Mouse (Mus musculus): ENCODE results near the gene Pitpnc1. TPM values are rescaled to one million over a fixed set of nuclear protein-coding genes. Genes with fewer than 3 reads are reported as not detected.

Pitpnc1 gene
- polyA plus RNA-seq, 1 experiment from 2014 or later, result 20.8 TPM

- 88% methylated on average over 10 of the region's 10 CpGs for WGBS
- H3K4me3 ChIP-seq (ENCODE audit: low read length), result no peak overlapping the region
- peaks cover 13% of the 10 kb centered on the region for H3K36me3 ChIP-seq (ENCODE audit: control insufficient read depth, insufficient read depth)
- peaks cover 5% of the 10 kb centered on the region for H3K9me3 ChIP-seq (replicated peaks; ENCODE audit: control insufficient read depth, low read length)
- no peak for ATAC-seq (replicated peaks; ENCODE audit: extremely low read depth, insufficient read depth, low FRiP score)
- H3K9ac ChIP-seq (ENCODE audit: low read length), result no peak overlapping the region
- H3K4me1 ChIP-seq (ENCODE audit: control insufficient read depth, insufficient read depth, low read length), result peaks cover 14% of the 10 kb centered on the region
- no peak overlapping the region for H3K27ac ChIP-seq (ENCODE audit: low read length)
- no peak overlapping the region for H3K4me2 ChIP-seq (ENCODE audit: low read depth, low read length)
- H3K27me3 ChIP-seq (ENCODE audit: control insufficient read depth, insufficient read depth, low read length), result no peaks in the 10 kb centered on the region
These were observed 218.5 kb downstream of the Pitpnc1 start for GRCm38 (mm10) chr11:107252026-107252425.

GRCm38 (mm10) chr11:107251460-107251859 lies 219.0 kb downstream of the Pitpnc1 start:
- no peak for ATAC-seq (replicated peaks; ENCODE audit: extremely low read depth, insufficient read depth, low FRiP score)
- WGBS, result 86% methylated on average over 7 of the region's 7 CpGs
- H3K4me2 ChIP-seq (ENCODE audit: low read depth, low read length), result no peak overlapping the region

GRCm38 (mm10) chr11:107250882-107251281 lies 219.6 kb downstream of the Pitpnc1 start:
- Histone ChIP-seq H3K36me3 (ENCODE audit: control insufficient read depth, insufficient read depth) (peaks cover 13% of the 10 kb centered on the region), H3K9me3 (replicated peaks; ENCODE audit: control insufficient read depth, low read length) (peaks cover 5% of the 10 kb centered on the region), H3K4me2 (ENCODE audit: low read depth, low read length) (no peak overlapping the region), H3K27me3 (ENCODE audit: control insufficient read depth, insufficient read depth, low read length) (no peaks in the 10 kb centered on the region), H3K9ac (ENCODE audit: low read length) (no peak overlapping the region), H3K4me1 (ENCODE audit: control insufficient read depth, insufficient read depth, low read length) (peaks cover 14% of the 10 kb centered on the region), H3K27ac (ENCODE audit: low read length) (no peak overlapping the region), H3K4me3 (ENCODE audit: low read length) (no peak overlapping the region)
- ATAC-seq (replicated peaks; ENCODE audit: extremely low read depth, insufficient read depth, low FRiP score), result no peak
- 82% methylated on average over 8 of the region's 8 CpGs for WGBS

More at GRCm38 (mm10) chr11:107251460-107251859, 219.0 kb downstream of the Pitpnc1 start:
- no peak overlapping the region for H3K4me3 ChIP-seq (ENCODE audit: low read length)
- no peak overlapping the region for H3K9ac ChIP-seq (ENCODE audit: low read length)
- no peaks in the 10 kb centered on the region for H3K27me3 ChIP-seq (ENCODE audit: control insufficient read depth, insufficient read depth, low read length)
- peaks cover 5% of the 10 kb centered on the region for H3K9me3 ChIP-seq (replicated peaks; ENCODE audit: control insufficient read depth, low read length)
- H3K27ac ChIP-seq (ENCODE audit: low read length), result no peak overlapping the region
- peaks cover 14% of the 10 kb centered on the region for H3K4me1 ChIP-seq (ENCODE audit: control insufficient read depth, insufficient read depth, low read length)
- peaks cover 13% of the 10 kb centered on the region for H3K36me3 ChIP-seq (ENCODE audit: control insufficient read depth, insufficient read depth)

GRCm38 (mm10) chr11:107248753-107249152 lies 221.7 kb downstream of the Pitpnc1 start:
- WGBS, result 47% methylated on average over 7 of the region's 7 CpGs

GRCm38 (mm10) chr11:107245657-107246056 lies 224.8 kb downstream of the Pitpnc1 start:
- Histone ChIP-seq H3K9ac (ENCODE audit: low read length) (no peak overlapping the region), H3K27me3 (ENCODE audit: control insufficient read depth, insufficient read depth, low read length) (no peaks in the 10 kb centered on the region), H3K9me3 (replicated peaks; ENCODE audit: control insufficient read depth, low read length) (peaks cover 4% of the 10 kb centered on the region; the same call in 1 of the 2 replicates), H3K4me3 (ENCODE audit: low read length) (no peak overlapping the region), H3K27ac (ENCODE audit: low read length) (no peak overlapping the region), H3K4me2 (ENCODE audit: low read depth, low read length) (no peak overlapping the region), H3K4me1 (ENCODE audit: control insufficient read depth, insufficient read depth, low read length) (peaks cover 14% of the 10 kb centered on the region), H3K36me3 (ENCODE audit: control insufficient read depth, insufficient read depth) (peaks cover 5% of the 10 kb centered on the region)
- WGBS, result 85% methylated on average over 7 of the region's 7 CpGs
- ATAC-seq (replicated peaks; ENCODE audit: extremely low read depth, insufficient read depth, low FRiP score), result no peak

More at GRCm38 (mm10) chr11:107248753-107249152, 221.7 kb downstream of the Pitpnc1 start:
- Histone ChIP-seq H3K9ac (ENCODE audit: low read length) (no peak overlapping the region; the same call in 1 of the 2 replicates), H3K4me2 (ENCODE audit: low read depth, low read length) (no peak overlapping the region), H3K4me1 (ENCODE audit: control insufficient read depth, insufficient read depth, low read length) (peaks cover 14% of the 10 kb centered on the region), H3K9me3 (replicated peaks; ENCODE audit: control insufficient read depth, low read length) (peaks cover 8% of the 10 kb centered on the region), H3K27me3 (ENCODE audit: control insufficient read depth, insufficient read depth, low read length) (no peaks in the 10 kb centered on the region), H3K4me3 (ENCODE audit: low read length) (no peak overlapping the region), H3K36me3 (ENCODE audit: control insufficient read depth, insufficient read depth) (peaks cover 18% of the 10 kb centered on the region), H3K27ac (ENCODE audit: low read length) (peak overlapping the region; percentile 88)
- peak; percentile 96 for ATAC-seq (replicated peaks; ENCODE audit: extremely low read depth, insufficient read depth, low FRiP score)

GRCm38 (mm10) chr11:107243126-107243525 lies 227.4 kb downstream of the Pitpnc1 start:
- Histone ChIP-seq H3K4me3 (ENCODE audit: low read length) (no peak overlapping the region), H3K27ac (ENCODE audit: low read length) (no peak overlapping the region), H3K4me2 (ENCODE audit: low read depth, low read length) (no peak overlapping the region), H3K4me1 (ENCODE audit: control insufficient read depth, insufficient read depth, low read length) (no peaks in the 10 kb centered on the region), H3K27me3 (ENCODE audit: control insufficient read depth, insufficient read depth, low read length) (no peaks in the 10 kb centered on the region), H3K9me3 (replicated peaks; ENCODE audit: control insufficient read depth, low read length) (peaks cover 4% of the 10 kb centered on the region; the same call in 1 of the 2 replicates), H3K9ac (ENCODE audit: low read length) (no peak overlapping the region), H3K36me3 (ENCODE audit: control insufficient read depth, insufficient read depth) (peaks cover 5% of the 10 kb centered on the region; the same call in 1 of the 2 replicates)
- WGBS, result 81% methylated on average over 6 of the region's 6 CpGs
- no peak for ATAC-seq (replicated peaks; ENCODE audit: extremely low read depth, insufficient read depth, low FRiP score)

GRCm38 (mm10) chr11:107241678-107242077 lies 228.8 kb downstream of the Pitpnc1 start:
- H3K4me1 ChIP-seq (ENCODE audit: control insufficient read depth, insufficient read depth, low read length), result peaks cover 3% of the 10 kb centered on the region; the same call in 1 of the 2 replicates
- H3K27ac ChIP-seq (ENCODE audit: low read length), result no peak overlapping the region
- H3K36me3 ChIP-seq (ENCODE audit: control insufficient read depth, insufficient read depth), result peaks cover 5% of the 10 kb centered on the region; the same call in 1 of the 2 replicates
- H3K9ac ChIP-seq (ENCODE audit: low read length), result no peak overlapping the region
- H3K4me2 ChIP-seq (ENCODE audit: low read depth, low read length), result no peak overlapping the region
- H3K9me3 ChIP-seq (replicated peaks; ENCODE audit: control insufficient read depth, low read length), result peaks cover 4% of the 10 kb centered on the region; the same call in 1 of the 2 replicates
- no peaks in the 10 kb centered on the region for H3K27me3 ChIP-seq (ENCODE audit: control insufficient read depth, insufficient read depth, low read length)
- WGBS, result 80% methylated on average over 7 of the region's 7 CpGs
- no peak for ATAC-seq (replicated peaks; ENCODE audit: extremely low read depth, insufficient read depth, low FRiP score)
- H3K4me3 ChIP-seq (ENCODE audit: low read length), result no peak overlapping the region

- no peaks in the 10 kb centered on the region for H3K9me3 ChIP-seq (replicated peaks; ENCODE audit: control insufficient read depth, low read length)
- H3K36me3 ChIP-seq (ENCODE audit: control insufficient read depth, insufficient read depth), result no peaks in the 10 kb centered on the region
- WGBS, result 83% methylated on average over 6 of the region's 6 CpGs
- H3K9ac ChIP-seq (ENCODE audit: low read length), result no peak overlapping the region
- no peaks in the 10 kb centered on the region for H3K27me3 ChIP-seq (ENCODE audit: control insufficient read depth, insufficient read depth, low read length)
- no peak overlapping the region for H3K4me2 ChIP-seq (ENCODE audit: low read depth, low read length)
- H3K4me1 ChIP-seq (ENCODE audit: control insufficient read depth, insufficient read depth, low read length), result peaks cover 9% of the 10 kb centered on the region; the same call in 1 of the 2 replicates
- H3K27ac ChIP-seq (ENCODE audit: low read length), result no peak overlapping the region
- ATAC-seq (replicated peaks; ENCODE audit: extremely low read depth, insufficient read depth, low FRiP score), result no peak
- no peak overlapping the region for H3K4me3 ChIP-seq (ENCODE audit: low read length)
These were observed 232.0 kb downstream of the Pitpnc1 start for GRCm38 (mm10) chr11:107238506-107238905.

GRCm38 (mm10) chr11:107237532-107237931 lies 233.0 kb downstream of the Pitpnc1 start:
- no peak overlapping the region for H3K27ac ChIP-seq (ENCODE audit: low read length)
- H3K4me2 ChIP-seq (ENCODE audit: low read depth, low read length), result no peak overlapping the region
- no peak overlapping the region for H3K4me3 ChIP-seq (ENCODE audit: low read length)
- H3K9ac ChIP-seq (ENCODE audit: low read length), result no peak overlapping the region
- H3K36me3 ChIP-seq (ENCODE audit: control insufficient read depth, insufficient read depth), result no peaks in the 10 kb centered on the region
- H3K9me3 ChIP-seq (replicated peaks; ENCODE audit: control insufficient read depth, low read length), result no peaks in the 10 kb centered on the region
- 88% methylated on average over 4 of the region's 4 CpGs for WGBS
- H3K4me1 ChIP-seq (ENCODE audit: control insufficient read depth, insufficient read depth, low read length), result peaks cover 9% of the 10 kb centered on the region; the same call in 1 of the 2 replicates
- H3K27me3 ChIP-seq (ENCODE audit: control insufficient read depth, insufficient read depth, low read length), result no peaks in the 10 kb centered on the region
- ATAC-seq (replicated peaks; ENCODE audit: extremely low read depth, insufficient read depth, low FRiP score), result no peak

All from heart, embryonic 16.5 days (tissue).